Mouse (Mus musculus) heart, adult 2 months (tissue): ENCODE results near the gene Vac14.

Experiments
- CTCF ChIP-seq: fragments of 200-600 bp; IDR thresholded peaks from 2 replicates; pipeline ENCODE4 v1.8.1; 2022; ENCODE audit warnings: antibody characterized with exemption, mild to moderate bottlenecking, moderate library complexity
- POLR2A ChIP-seq: fragments of 200-500 bp; IDR thresholded peaks from 2 replicates; pipeline ENCODE4 v1.6.1; 2011; ENCODE audit warnings: mild to moderate bottlenecking, low read depth, low read length, control low read depth; ENCODE audit not compliant: insufficient read depth

GRCm38 (mm10) chr8:110741816-110742451, 123.5 kb downstream of the Vac14 start:
- TF ChIP-seq POLR2A = no peak
- no peak for TF ChIP-seq CTCF
